Mouse (Mus musculus) brain, embryonic 14.5 days (tissue): ENCODE data around the gene Opn1sw. TPM values are rescaled to one million over a fixed set of nuclear protein-coding genes. Genes with fewer than 3 reads are reported as not detected.
A peak's percentile ranks its signal among the peaks of the same experiment; 100 is the strongest.

Source experiments
- DNase-seq: peaks from one replicate; pipeline ENCODE4 v3.0.0-alpha.2; 2011; ENCODE audit warnings: low read depth
- CTCF ChIP-seq: fragments of 200-500 bp; IDR thresholded peaks from 2 replicates; pipeline ENCODE4 v1.5.1; 2012; ENCODE audit warnings: inconsistent platforms, mild to moderate bottlenecking, moderate library complexity, borderline replicate concordance; ENCODE audit not compliant: insufficient read depth, insufficient read length; ENCODE audit errors: extremely low read depth
- POLR2A ChIP-seq: fragments of 200-500 bp; IDR thresholded peaks from 2 replicates; pipeline ENCODE4 v1.6.1; 2012; ENCODE audit warnings: mild to moderate bottlenecking, inconsistent platforms, borderline replicate concordance; ENCODE audit not compliant: poor library complexity, insufficient read depth, insufficient read length, severe bottlenecking; ENCODE audit errors: extremely low read depth
- polyA plus RNA-seq: library from polyadenylated mRNA; depleted of rRNA; stranded (reverse); fragments of >200 nt; gene quantifications from 2 replicates; pipeline ENCODE4 v1.2.3, GENCODE M21; 2012

Opn1sw gene
- polyA plus RNA-seq, 1 experiment, result 0.11 TPM

DNA sequence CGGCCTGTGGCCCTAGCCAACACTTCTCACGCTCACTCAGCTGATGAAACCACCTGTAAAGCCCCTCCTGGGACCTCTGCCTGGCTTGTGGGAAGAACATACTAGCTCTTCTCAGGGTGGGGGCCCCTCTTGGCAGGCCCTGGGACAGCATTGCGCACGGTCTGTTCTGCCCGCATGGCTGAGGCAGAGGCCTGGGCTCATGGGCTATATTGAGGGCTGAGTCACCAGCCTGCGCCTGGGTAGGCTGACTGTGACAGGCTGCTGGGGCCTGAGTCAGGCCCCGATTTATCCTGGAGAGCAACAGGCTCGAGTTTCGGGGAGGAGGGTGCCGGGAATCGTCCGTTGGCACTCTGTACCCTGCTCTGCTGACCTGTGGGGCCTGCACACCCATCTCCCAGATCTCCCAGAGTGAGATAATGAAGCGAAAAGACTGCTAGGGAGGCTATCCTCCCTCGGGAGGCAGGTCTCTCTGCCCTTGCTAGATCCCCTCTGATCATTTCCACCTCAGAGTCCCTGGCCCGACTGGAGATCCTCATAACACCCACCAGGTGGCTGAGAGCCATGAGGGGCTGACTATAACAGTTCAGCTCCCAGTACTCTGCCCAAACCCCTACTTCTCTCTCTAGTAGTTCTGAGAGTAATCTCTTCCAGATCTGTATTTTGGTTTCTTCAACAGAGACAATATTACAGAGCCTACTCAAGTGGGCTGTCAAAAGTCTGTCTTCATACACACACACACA is 42.6 kb upstream of the Opn1sw start:
- TF ChIP-seq CTCF (peak; percentile 16; the same call in 1 of the 2 replicates), POLR2A (no peak)
- DNase-seq, result peak; percentile 5

DNA sequence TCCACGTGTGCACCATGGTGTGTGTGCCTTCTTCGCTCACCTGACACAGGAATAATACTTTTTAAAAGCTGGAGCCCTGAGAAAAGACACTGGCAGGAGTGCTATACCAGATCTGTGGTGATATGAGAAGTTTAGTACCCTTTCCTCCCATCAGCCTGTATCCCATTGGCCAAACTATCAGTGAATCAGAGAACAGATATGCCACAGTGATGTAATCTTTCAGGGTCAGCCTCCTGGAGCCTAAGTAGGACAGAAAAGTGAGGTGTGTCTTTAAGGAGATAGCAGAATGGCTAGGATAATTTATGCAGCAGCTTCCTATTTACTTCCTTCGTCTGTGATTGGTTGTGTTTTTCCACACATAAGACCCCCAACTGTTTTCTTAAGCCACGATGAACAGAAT is 39.9 kb upstream of the Opn1sw start:
- TF ChIP-seq CTCF (no peak), POLR2A (no peak)
- DNase-seq, result no peak

DNA sequence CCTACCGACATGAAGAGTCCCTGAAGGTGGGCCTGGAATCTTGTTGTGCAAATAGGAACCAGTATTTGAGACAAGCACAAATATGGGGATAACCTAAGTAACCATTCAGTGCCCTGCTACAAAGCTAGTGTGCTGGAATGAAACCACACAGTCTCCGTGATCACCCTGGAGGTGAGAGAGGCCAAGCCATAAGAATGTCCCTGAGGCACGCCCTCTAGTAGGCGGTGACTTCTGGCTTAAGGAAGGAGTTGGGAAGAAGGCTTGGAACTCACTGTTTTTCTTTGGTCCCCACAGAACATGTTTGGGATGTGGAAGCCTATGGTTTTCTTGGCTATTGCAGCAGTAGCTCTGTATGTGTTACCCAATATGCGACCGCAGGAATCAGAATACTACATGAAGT is 38.1 kb upstream of the Opn1sw start:
- no peak for DNase-seq

DNA sequence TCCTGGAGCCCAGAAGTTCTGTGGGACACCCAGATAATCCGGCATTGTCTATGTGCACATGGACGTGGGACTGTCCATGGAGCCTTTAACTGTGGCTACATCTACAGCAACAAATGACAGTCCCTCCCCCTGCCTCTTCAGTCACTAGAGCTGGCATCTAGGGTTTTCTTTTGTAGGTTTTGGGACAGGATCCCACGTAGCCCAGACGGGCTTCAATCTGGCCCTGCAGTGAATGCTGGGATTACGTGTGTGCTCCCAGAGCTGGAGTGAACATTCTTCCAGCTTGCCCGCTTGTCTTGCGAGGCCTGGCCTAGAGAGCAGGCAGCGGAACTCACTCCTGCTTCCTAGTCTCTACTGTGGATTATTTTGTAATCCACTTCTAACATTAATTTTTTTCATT is 36.9 kb upstream of the Opn1sw start:
- peak; percentile 7 for DNase-seq
- TF ChIP-seq CTCF (no peak), POLR2A (no peak)

More for the DNA sequence above, 38.1 kb upstream of the Opn1sw start:
- TF ChIP-seq CTCF, result no peak
- TF ChIP-seq POLR2A, result no peak

DNA sequence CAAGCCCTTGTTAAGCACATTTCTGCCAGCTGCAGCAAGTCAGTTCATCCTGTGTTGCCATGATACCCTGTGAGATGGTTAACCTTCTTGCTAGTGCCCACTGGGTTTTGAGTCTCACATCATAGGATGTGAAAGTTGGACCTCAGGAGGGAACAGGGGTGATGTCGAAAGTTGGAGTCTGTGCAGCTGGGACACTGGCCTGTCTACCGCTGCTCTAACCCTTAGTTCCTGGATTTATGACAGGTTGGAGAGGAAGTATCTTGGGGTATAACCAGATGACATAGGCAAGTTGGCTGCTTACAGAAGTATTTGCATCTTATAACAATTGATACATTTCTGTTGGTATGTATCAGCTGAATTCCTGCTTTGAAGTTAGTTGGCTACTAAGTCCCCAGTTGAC is 32.3 kb upstream of the Opn1sw start:
- DNase-seq, result no peak

DNA sequence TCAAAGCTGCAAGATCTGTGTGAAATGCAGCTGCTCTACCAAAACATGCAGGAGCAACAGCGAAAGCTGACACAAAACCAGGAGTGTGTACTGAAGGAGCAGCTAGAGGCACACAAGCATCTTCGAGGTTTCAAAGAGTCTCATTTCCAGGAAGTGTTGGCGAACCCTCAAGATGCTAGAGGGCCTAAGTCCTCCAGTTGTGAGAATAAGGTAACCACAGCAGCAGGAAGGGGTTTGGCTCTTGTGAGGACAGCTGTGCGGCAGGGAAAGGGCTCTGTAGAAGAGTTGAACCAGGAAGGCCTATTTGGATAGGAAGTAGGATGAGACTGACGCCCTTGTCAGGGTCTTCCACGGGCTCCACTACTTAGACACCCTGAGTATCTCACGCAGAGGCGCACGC is 27.2 kb upstream of the Opn1sw start:
- TF ChIP-seq POLR2A, result no peak
- DNase-seq, result no peak

More for the DNA sequence above, 32.3 kb upstream of the Opn1sw start:
- TF ChIP-seq CTCF (no peak), POLR2A (no peak)

DNA sequence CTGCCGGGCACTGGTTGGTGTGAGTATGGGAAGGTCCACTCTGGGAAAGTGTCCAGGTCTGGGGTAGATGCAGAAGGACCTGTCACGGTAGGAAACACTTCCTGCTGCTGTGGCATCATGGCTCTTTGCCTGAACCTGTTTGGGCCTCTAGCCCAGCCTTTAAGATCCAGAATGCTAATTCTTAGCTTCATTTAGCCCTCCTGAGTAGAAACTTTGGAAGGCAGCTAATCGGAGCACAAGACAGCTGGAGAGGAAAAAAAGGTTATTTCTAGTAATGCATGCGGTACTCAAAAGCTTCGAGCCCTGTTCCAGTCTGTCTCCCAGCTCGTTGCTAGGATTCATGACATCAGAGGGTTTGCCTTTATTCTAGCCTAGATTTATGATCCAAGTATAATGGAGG is 18.1 kb upstream of the Opn1sw start:
- TF ChIP-seq CTCF (no peak), POLR2A (no peak)
- no peak for DNase-seq

DNA sequence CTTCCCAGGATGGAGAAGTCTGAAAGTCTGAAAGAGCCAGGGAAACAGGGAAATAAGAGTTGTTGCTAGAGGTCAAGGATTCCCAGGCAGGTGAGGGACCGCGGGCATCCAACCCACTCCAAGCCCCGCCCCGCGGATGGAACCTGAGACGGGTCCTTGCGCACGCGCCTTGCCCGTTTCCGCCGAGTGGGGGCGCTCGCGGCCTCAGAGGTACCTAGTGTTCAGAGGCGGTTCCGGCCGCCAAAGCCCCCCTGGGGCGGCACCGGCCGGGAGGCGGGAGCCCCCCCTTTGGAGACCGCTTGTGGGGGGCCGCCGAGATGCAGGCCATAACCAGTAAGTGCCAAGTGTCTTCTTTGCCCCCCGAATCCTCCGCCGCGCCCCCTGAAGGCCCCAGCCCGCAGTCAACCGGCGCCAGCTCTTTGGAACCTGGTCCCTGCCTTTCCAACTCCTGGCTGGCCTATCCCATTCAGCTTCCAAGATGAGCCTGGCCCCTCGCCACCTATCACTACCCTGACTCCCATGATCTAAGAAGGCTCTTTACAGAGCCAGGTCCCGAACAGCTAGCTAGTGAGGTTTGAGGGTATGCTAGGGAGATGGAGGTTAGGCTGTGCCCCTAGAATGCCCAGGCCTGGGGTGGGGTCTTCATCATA is 14.6 kb upstream of the Opn1sw start:
- DNase-seq, result peak; percentile 7
- no peak for TF ChIP-seq POLR2A
- TF ChIP-seq CTCF, result peak; percentile 18; the same call in 1 of the 2 replicates

DNA sequence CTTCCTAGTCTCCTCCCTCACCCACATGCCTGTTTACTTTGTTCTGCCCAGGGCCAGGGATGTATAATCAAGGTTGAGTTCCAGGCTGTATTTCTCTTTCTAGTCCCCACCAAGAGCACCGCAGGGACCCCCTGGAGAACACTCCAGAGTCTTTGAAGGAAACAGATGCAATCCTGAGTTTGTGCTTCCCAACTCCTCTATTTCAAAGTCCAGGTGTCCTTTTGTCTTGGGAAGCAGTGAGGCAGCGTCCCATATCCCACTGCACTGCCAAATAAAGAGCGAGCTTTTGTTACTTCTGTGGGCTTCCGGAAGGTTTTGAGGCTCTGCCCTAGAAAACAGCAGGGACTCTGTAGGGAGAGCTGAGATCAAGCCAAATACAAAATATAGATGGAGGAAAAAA is 11.6 kb upstream of the Opn1sw start:
- DNase-seq, result no peak
- TF ChIP-seq POLR2A (no peak), CTCF (no peak)

DNA sequence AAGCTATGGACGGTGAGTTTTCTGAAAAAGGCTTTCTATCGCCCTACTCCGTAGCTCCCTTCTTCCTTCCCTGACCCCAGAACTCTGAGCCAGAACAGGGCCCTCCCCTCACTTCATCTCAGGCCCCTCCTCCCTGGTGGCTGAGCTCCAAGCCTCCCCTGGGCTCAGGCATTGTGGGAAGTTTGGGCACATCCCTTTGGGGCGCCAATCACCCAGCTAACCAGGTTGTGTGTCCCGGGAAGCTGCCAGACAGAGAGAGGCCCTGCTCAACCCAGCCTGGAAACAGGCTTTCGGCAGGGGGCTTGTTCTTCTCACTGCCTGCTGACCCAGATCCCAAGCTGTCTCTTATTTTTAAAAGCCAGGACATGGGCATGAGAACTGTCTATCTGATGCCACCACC is 9.3 kb upstream of the Opn1sw start:
- TF ChIP-seq CTCF (no peak), POLR2A (no peak)
- DNase-seq, result peak; percentile 91

DNA sequence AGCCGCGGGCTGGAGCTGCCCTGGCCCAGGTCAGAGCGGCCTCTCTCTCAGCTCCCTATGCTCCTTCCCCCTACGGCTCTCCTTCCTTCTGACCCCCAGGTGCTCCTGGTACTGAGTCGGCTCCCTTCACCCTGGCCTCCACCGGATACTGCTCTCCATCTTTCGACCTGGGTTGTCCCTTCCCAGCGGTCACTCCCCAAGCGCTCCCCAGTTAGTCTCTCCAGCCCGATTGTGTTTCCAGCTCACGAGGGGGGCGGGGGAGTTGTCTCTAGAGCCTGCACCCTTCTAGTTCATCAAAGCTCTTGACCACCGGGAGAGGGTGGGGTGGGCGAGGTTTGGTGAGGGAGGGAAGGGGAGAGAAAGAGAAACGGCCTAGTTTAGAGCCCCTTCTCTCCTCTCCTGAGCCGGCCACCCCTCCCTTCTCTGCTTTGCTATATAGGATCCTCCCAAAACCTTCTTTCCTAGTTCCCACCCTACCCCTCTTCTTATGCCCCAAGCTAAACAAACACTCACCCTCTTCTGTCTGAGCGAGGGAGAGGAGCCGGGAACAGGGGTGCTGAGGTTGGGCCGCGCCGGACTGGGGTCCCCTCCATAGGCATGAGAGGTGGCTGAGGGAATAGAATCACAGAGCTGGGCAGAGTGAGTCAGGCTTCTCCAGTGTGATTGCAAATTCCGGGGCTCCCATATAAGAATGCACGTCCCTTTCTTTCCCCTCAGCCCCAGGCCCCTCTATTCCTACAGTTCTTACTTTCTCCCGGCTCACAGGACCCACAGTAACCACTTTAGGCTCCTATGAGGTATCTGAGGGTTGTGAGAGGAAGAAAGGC is 8.7 kb upstream of the Opn1sw start:
- peak; percentile 40 for DNase-seq
- TF ChIP-seq POLR2A, result no peak
- TF ChIP-seq CTCF, result no peak
